Mouse (Mus musculus) bone marrow macrophage, adult 2 months (primary cell): Measurements from ENCODE around the gene Fam168a. TPM values are rescaled to one million over a fixed set of nuclear protein-coding genes. Genes with fewer than 3 reads are reported as not detected.

Experiments used
- H3K27ac ChIP-seq: 2 replicates; pipeline ENCODE4 v1.5.1; 2012; ENCODE audit warnings: low read depth, low read length; ENCODE audit not compliant: insufficient read depth
- H3K4me1 ChIP-seq: 2 replicates; pipeline ENCODE4 v1.6.1; 2012; ENCODE audit warnings: low read length; ENCODE audit not compliant: control insufficient read depth, insufficient read depth
- H3K4me3 ChIP-seq: 2 replicates; pipeline ENCODE4 v1.5.1; 2012; ENCODE audit warnings: mild to moderate bottlenecking, low read length, moderate library complexity; ENCODE audit not compliant: insufficient read depth
- CTCF ChIP-seq: IDR thresholded peaks from 2 replicates; pipeline ENCODE4 v1.5.1; 2012; ENCODE audit warnings: low read depth, mild to moderate bottlenecking, low read length, moderate library complexity
- POLR2A ChIP-seq: IDR thresholded peaks from 2 replicates; pipeline ENCODE4 v1.6.1; 2012; ENCODE audit warnings: mild to moderate bottlenecking, low read depth, low read length, borderline replicate concordance
- polyA plus RNA-seq: library from polyadenylated mRNA; stranded (reverse); fragments of >200 nt; gene quantifications from 2 replicates; pipeline ENCODE4 v1.2.4, GENCODE M21; 2012; ENCODE audit not compliant: missing spikeins, insufficient read depth, insufficient read length

Fam168a gene
- polyA plus RNA-seq, 1 experiment = 32.1 TPM

DNA sequence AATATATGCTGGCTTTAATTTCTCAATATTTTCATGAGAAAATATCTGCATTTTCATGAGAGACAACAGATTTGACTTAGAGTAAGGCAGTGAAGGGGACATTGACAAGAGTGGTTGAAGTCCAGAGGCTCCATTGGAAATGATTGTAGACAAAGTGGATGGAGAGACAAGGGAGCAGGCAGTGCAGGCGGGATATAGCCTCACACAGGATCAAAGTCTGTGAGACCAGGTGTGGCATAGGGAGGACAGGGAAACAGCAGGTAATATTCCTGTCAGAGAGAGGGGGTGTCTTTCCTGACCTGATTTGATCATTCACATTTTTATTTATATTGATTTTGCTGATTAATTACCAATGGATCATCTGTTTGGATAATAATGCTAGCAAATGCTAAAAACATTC is 69.4 kb downstream of the Fam168a start:
- no peak for TF ChIP-seq POLR2A
- TF ChIP-seq CTCF = no peak
- H3K4me3 ChIP-seq = no peak overlapping the region
- no peak overlapping the region for H3K27ac ChIP-seq
- peaks cover 4% of the 10 kb centered on the region; the same call in 1 of the 2 replicates for H3K4me1 ChIP-seq

DNA sequence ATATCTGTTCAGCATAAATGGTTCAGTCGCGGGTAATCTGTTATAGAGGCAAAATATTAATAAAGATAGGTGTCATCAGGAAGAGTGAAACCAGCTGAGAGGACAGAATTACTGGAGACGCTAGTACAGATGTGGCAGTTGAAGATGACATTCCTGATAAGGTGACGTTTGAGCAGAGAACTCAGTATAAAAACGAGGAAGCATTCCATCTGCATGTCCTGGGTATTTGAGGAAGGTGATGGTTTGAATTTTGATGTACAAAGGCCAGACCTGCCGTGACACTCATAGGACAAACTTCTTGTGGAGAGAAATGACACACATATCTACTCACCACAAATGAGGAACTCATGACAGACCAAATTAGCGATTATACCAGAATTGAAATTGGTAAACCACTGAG is 73.8 kb downstream of the Fam168a start:
- Histone ChIP-seq H3K4me1 (peaks cover 2% of the 10 kb centered on the region; the same call in 1 of the 2 replicates), H3K27ac (no peak overlapping the region), H3K4me3 (no peak overlapping the region)
- TF ChIP-seq CTCF (no peak), POLR2A (no peak)

GRCm38 (mm10) chr7:100784650-100785049 is 78.2 kb downstream of the Fam168a start:
- TF ChIP-seq CTCF = no peak
- TF ChIP-seq POLR2A = no peak
- Histone ChIP-seq H3K4me3 (no peak overlapping the region), H3K4me1 (peaks cover 2% of the 10 kb centered on the region; the same call in 1 of the 2 replicates), H3K27ac (no peak overlapping the region)

DNA sequence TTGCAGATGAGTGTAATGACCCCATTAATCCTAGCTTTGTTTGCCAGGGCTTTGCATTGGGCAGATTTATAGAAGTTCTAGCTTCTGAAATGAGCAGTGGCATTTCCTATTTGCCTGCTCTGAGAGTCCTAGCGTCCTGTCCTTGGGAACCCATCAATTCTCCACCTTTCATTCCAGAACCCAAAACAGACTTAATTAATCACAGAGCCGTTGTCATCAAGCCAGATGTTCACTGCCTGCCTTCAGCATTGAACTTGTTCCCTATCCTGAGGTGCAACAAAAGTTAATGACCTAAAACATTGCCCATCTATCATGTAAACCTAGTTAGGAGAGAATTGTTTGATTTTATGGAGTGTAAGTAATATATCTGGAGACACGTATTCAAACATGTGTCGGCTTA is 79.0 kb downstream of the Fam168a start:
- TF ChIP-seq CTCF (no peak), POLR2A (no peak)
- Histone ChIP-seq H3K4me1 (no peaks in the 10 kb centered on the region), H3K27ac (no peak overlapping the region), H3K4me3 (no peak overlapping the region)

- no peak overlapping the region for H3K27ac ChIP-seq
- H3K4me3 ChIP-seq = no peak overlapping the region
- H3K4me1 ChIP-seq = no peaks in the 10 kb centered on the region
- TF ChIP-seq CTCF (no peak), POLR2A (no peak)
Measured at GRCm38 (mm10) chr7:100786078-100786477, 79.6 kb downstream of the Fam168a start.

GRCm38 (mm10) chr7:100788291-100788690 is 81.9 kb downstream of the Fam168a start:
- Histone ChIP-seq H3K4me1 (no peaks in the 10 kb centered on the region), H3K27ac (no peak overlapping the region), H3K4me3 (no peak overlapping the region)
- no peak for TF ChIP-seq POLR2A
- TF ChIP-seq CTCF = no peak

DNA sequence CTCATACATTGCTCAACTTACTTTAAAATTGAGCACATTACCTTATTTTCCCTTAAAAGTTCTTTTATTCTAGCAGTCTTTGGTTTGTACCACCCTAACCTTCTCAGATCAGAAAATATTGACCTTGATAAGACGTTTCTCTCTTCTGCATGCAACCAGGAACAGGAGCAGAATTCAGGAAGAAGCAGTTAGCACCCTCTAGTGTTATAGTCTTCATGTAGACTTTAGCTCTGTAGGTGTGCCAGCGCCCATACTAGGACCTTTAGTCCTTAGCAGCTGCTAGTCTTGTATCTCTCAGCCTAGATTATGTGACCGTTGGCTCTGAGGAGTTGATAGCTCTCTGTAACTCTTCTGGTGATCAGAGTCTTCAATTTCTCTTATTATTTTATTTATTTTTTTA is 92.4 kb downstream of the Fam168a start:
- TF ChIP-seq CTCF (no peak), POLR2A (no peak)
- Histone ChIP-seq H3K27ac (no peak overlapping the region), H3K4me3 (no peak overlapping the region), H3K4me1 (no peaks in the 10 kb centered on the region)

GRCm38 (mm10) chr7:100805391-100805790 is 99.0 kb downstream of the Fam168a start:
- Histone ChIP-seq H3K27ac (no peak overlapping the region), H3K4me1 (no peaks in the 10 kb centered on the region), H3K4me3 (no peak overlapping the region)
- TF ChIP-seq CTCF = no peak
- TF ChIP-seq POLR2A = no peak

- Histone ChIP-seq H3K27ac (no peak overlapping the region), H3K4me1 (peaks cover 10% of the 10 kb centered on the region), H3K4me3 (no peak overlapping the region)
- TF ChIP-seq POLR2A (no peak), CTCF (no peak)
Measured at GRCm38 (mm10) chr7:100811912-100812311, 105.5 kb downstream of the Fam168a start.

- Histone ChIP-seq H3K4me1 (peaks cover 18% of the 10 kb centered on the region), H3K4me3 (no peak overlapping the region), H3K27ac (no peak overlapping the region)
- TF ChIP-seq CTCF (no peak), POLR2A (no peak)
Measured at GRCm38 (mm10) chr7:100812641-100813040, 106.2 kb downstream of the Fam168a start.

DNA sequence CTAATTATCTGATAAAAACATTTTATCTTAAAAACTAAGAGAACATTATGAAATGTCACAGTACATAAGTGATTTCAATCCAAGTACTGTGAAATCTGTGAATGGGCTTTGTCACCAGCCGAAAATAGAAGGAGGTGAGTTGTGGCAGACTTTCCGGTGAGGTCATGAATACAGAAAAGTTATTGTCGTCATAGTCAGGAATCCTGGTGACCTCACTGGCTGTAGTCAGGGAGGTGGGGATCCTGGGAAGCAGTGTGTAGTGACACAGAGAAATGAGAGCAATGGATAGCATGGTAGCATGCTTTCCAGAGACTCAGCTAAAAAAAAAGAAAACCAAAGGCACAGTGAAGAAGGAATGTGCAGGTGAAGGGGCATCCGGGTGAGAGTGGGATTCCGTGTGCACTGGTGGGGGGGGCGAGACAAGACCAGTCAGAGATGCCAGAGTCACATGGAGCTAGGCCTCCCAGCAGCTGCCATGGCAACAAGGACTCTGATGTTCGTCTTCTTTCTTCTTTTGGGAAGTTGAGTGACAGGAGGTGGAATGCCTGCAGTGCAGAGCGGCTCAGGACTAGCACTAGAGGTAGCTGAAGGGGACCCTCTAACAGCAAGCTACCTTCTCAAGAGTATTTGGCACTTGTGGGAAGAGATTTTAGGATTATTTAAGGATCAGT is 109.6 kb downstream of the Fam168a start:
- H3K27ac ChIP-seq = no peak overlapping the region
- H3K4me3 ChIP-seq = no peak overlapping the region
- H3K4me1 ChIP-seq = peaks cover 22% of the 10 kb centered on the region
- no peak for TF ChIP-seq POLR2A
- TF ChIP-seq CTCF = no peak
